Mouse (Mus musculus): ENCODE measurements around the gene Trpm7. TPM values are rescaled to one million over a fixed set of nuclear protein-coding genes. Genes with fewer than 3 reads are reported as not detected.

The Trpm7 gene
- polyA plus RNA-seq, 1 experiment from 2014 or later, result 54.4 TPM

DNA sequence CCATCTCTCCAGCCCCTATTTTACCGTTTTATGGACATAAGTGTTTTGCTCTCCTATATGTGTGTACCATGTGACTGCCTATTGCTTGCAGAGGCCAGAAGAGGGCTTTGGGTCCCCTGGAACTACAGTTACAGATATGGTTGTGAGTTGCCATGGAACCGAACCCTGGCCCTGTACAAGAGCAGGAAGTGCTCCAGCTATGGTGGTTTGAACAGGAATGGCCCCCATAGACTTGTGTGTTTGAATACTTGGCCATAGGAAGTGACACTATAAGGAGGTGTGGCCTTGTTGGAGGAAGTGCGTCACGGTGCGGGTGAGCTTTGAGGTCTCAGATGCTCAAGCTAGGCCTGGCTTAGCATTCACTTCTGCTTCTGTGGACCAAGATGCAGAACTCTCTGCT is 103.8 kb downstream of the Trpm7 start:
- no peak overlapping the region for H3K4me2 ChIP-seq (replicated peaks)
- no peaks in the 10 kb centered on the region for H3K27me3 ChIP-seq
- H3K4me3 ChIP-seq, result no peak overlapping the region
- no peaks in the 10 kb centered on the region for H3K36me3 ChIP-seq
- 86% methylated on average over 5 of the region's 5 CpGs for WGBS
- no peak overlapping the region for H3K27ac ChIP-seq
- H3K4me1 ChIP-seq, result 0 out of 2 replicates have a peak, but pooled peaks cover 3% of the 10 kb centered on the region
- no peaks in the 10 kb centered on the region for H3K9me3 ChIP-seq
- no peak overlapping the region for H3K9ac ChIP-seq
- no peak for ATAC-seq (ENCODE audit: insufficient number of reproducible peaks, insufficient read depth, low FRiP score, low TSS enrichment)

DNA sequence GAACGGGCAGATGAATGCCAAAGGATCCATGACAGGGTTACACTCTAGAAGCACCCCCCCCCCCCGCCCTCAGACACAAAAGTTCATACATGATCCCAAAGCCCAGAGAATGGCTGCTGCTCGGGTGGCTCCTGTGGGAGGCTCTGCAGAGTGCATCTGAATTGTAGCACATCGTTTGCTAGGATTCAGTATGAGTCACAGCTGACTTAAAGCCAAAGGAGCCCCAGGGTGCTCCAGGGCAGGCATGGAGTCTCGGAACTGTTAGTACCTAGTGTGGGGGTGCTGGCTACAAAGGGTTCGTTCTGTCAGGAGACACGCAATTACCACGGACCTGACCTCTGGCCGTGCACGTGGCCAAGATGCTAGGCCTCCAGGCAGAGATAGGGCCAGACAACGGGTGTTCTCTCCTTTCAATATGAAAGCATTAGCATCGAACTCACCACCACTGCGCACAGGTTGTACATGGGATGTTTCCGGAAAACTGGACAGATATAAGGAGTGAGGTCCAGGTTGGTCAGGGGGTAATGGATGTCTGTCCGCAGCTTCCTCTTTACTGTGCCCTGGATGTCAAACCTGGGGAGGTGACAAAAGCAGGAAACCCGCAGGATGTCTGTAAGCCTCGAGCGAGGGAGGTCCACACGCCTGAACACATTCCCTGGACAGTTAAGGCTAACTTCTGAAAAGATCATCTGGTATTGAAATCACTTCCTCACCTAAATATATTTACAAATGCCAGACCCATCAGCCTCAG is 106.4 kb downstream of the Trpm7 start:
- Histone ChIP-seq H3K4me1 (0 out of 2 replicates have a peak, but pooled peaks cover 3% of the 10 kb centered on the region), H3K4me3 (no peak overlapping the region), H3K27ac (no peak overlapping the region), H3K9ac (no peak overlapping the region), H3K36me3 (0 out of 2 replicates have a peak, but pooled peaks cover under 1% of the 10 kb centered on the region), H3K9me3 (no peaks in the 10 kb centered on the region), H3K4me2 (replicated peaks) (no peak overlapping the region), H3K27me3 (no peaks in the 10 kb centered on the region)
- WGBS, result 70% methylated on average over 19 of the region's 19 CpGs
- ATAC-seq (ENCODE audit: insufficient number of reproducible peaks, insufficient read depth, low FRiP score, low TSS enrichment), result no peak

DNA sequence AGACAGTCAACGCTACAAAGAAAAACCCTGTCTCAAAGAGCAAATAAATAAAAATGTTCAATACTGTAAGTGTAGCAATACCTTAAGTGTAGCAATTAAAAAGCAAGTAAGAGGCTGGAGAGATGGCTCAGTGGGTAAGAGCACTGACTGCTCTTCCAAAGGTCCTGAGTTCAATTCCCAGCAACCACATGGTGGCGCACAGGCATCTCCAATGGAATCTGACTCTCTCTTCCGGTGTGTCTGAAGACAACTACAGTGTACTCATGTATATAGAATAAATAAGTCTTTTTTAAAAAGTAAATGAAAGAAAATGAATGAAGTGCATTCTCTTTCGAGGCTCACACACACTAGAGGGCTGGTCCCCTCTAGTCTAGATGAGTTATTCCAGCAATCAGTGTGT is 107.8 kb downstream of the Trpm7 start:
- Histone ChIP-seq H3K4me3 (no peak overlapping the region), H3K27ac (no peak overlapping the region), H3K9me3 (no peaks in the 10 kb centered on the region), H3K4me2 (replicated peaks) (no peak overlapping the region), H3K36me3 (0 out of 2 replicates have a peak, but pooled peaks cover 3% of the 10 kb centered on the region), H3K27me3 (no peaks in the 10 kb centered on the region), H3K9ac (no peak overlapping the region), H3K4me1 (0 out of 2 replicates have a peak, but pooled peaks cover 3% of the 10 kb centered on the region)
- 80% methylated on average over 4 of the region's 4 CpGs for WGBS
- no peak for ATAC-seq (ENCODE audit: insufficient number of reproducible peaks, insufficient read depth, low FRiP score, low TSS enrichment)

DNA sequence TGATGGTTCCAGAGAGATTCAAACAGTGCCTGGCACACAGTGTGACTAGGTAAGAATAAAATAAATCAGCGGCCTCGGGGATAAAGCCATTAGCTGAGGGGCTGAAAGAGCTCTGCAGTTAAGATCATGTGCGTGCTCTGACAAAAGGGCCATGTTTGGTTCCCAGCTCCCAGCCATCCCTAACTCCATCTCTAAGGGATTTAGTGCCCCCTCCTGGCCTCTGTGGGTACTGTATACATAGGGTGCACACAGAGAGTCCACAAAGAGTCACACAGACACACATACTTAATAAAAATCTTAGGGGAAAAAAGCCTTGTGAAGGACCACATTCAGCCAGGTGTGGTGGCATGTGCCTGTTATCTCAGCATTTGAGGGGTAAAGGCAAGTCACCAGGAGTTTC is 108.4 kb downstream of the Trpm7 start:
- no peak overlapping the region for H3K4me3 ChIP-seq
- no peaks in the 10 kb centered on the region for H3K27me3 ChIP-seq
- no peaks in the 10 kb centered on the region for H3K9me3 ChIP-seq
- peaks cover 7% of the 10 kb centered on the region for H3K36me3 ChIP-seq
- 0 out of 2 replicates have a peak, but pooled peaks cover 3% of the 10 kb centered on the region for H3K4me1 ChIP-seq
- no peak for ATAC-seq (ENCODE audit: insufficient number of reproducible peaks, insufficient read depth, low FRiP score, low TSS enrichment)
- WGBS, result 98% methylated on average over 3 of the region's 3 CpGs
- H3K27ac ChIP-seq, result no peak overlapping the region
- no peak overlapping the region for H3K4me2 ChIP-seq (replicated peaks)
- H3K9ac ChIP-seq, result no peak overlapping the region

DNA sequence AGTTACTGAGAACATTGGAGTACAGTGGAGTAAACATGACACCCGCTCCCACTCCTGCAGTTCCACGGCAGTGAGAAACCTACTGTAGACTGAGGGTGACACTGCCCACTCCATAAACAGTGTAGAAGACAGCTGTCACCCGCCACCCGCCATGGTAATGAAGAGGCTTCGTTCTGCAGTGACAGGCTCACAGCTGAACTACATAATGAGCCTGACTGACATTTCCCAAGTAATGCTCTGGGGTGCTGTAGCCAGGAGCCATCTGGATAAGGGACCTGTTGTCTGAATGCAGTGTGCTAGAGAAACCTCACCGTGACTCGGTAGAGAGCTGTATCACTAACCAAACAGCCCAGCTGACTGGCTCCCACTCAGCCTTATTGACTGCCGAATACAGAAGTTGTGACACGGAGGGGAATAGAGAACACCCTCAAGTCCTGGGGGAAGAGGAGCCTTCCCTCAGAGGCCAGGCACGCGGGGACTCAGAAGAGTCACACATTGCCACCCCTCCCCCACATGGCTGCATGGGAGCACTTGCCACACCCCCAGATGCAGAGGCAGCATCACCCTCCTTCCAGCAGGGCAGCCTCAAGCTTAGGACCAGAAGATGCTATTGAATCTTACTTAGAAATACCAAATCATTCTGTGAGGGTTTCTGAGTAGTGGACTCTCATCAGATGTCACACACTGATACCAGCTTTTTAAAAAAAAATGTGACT is 110.0 kb downstream of the Trpm7 start:
- no peak overlapping the region for H3K4me3 ChIP-seq
- peaks cover 21% of the 10 kb centered on the region for H3K36me3 ChIP-seq
- 0 out of 2 replicates have a peak, but pooled peaks cover 3% of the 10 kb centered on the region for H3K4me1 ChIP-seq
- H3K9ac ChIP-seq, result no peak overlapping the region
- H3K9me3 ChIP-seq, result no peaks in the 10 kb centered on the region
- 49% methylated on average over 11 of the region's 11 CpGs for WGBS
- H3K4me2 ChIP-seq (replicated peaks), result no peak overlapping the region
- no peaks in the 10 kb centered on the region for H3K27me3 ChIP-seq
- peak; percentile 50; the same call in 1 of the 2 replicates for ATAC-seq (ENCODE audit: insufficient number of reproducible peaks, insufficient read depth, low FRiP score, low TSS enrichment)
- no peak overlapping the region for H3K27ac ChIP-seq

DNA sequence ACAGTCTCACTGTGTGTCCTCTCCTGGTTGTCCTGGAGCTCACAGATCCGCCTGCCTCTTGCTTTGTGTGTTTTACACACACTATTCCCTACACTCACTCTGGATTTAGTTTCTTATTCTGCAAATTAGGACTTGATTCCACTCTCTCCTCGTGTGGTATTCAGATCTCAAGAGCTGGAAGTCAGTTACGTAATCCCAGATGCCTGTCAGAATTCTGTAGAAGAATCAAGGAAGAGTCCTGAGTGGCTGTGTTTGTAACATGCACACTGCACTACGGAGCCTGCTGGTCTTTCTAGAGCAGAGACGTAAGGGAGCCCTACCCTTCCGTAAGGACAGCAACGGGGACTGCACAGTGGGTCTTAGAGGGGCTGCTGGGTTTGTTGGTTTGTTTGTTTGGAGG is 116.7 kb downstream of the Trpm7 start:
- Histone ChIP-seq H3K9me3 (no peaks in the 10 kb centered on the region), H3K4me3 (no peak overlapping the region), H3K27me3 (no peaks in the 10 kb centered on the region), H3K27ac (no peak overlapping the region), H3K9ac (no peak overlapping the region), H3K36me3 (peaks cover 74% of the 10 kb centered on the region), H3K4me2 (replicated peaks) (no peak overlapping the region), H3K4me1 (no peaks in the 10 kb centered on the region)
- 91% methylated on average over 7 of the region's 7 CpGs for WGBS
- no peak for ATAC-seq (ENCODE audit: insufficient number of reproducible peaks, insufficient read depth, low FRiP score, low TSS enrichment)

DNA sequence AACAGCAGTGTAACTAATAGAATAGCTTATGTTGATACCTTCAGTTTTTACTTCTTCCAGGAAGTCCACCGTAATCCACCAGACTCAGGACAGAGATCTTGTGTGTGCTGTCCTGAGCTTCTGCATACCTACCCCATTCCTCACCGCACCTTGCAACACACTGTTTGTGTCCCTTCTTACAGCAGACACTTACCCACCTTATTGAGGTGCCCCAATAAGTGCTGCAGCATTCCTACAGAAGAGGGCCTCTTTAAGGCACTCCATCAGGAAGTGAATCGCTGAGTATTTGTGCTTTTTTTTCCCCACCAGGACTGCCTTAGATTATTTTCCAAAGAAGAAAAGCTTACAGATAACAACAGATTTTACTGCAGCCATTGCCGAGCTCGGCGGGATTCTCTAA is 120.4 kb downstream of the Trpm7 start:
- Histone ChIP-seq H3K27me3 (no peaks in the 10 kb centered on the region), H3K4me3 (no peak overlapping the region), H3K9me3 (no peaks in the 10 kb centered on the region), H3K4me1 (no peaks in the 10 kb centered on the region), H3K36me3 (peaks cover 83% of the 10 kb centered on the region), H3K9ac (no peak overlapping the region), H3K27ac (no peak overlapping the region), H3K4me2 (replicated peaks) (no peak overlapping the region)
- WGBS, result 97% methylated on average over 6 of the region's 6 CpGs
- ATAC-seq (ENCODE audit: insufficient number of reproducible peaks, insufficient read depth, low FRiP score, low TSS enrichment), result no peak

DNA sequence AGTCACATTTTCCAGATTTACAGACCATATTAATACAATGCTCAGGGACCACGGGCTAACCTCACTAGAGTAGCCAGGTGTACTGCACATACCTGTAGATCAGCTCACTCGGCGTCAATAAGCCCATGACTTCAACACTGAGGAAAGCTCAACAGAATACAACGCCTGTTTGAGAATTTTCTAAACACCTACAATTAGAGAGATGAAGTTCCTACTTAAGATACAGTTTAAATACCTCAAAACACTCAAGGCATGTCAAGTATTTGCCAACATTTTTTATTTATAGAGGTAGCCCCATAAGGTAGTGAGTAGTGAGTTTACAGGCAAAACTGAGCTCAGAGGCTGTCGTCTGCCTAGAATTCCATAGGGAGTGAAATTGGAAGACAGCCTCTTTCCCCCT is 132.6 kb downstream of the Trpm7 start:
- WGBS, result 82% methylated on average over 5 of the region's 5 CpGs
- Histone ChIP-seq H3K9ac (no peak overlapping the region), H3K4me2 (replicated peaks) (no peak overlapping the region), H3K4me1 (no peaks in the 10 kb centered on the region), H3K9me3 (no peaks in the 10 kb centered on the region), H3K27ac (no peak overlapping the region), H3K27me3 (no peaks in the 10 kb centered on the region), H3K36me3 (peaks cover 57% of the 10 kb centered on the region), H3K4me3 (no peak overlapping the region)
- ATAC-seq (ENCODE audit: insufficient number of reproducible peaks, insufficient read depth, low FRiP score, low TSS enrichment), result no peak

Small RNA genes within 50 kb of the gene (microRNA-seq; reads per million reads assigned to microRNA genes)
- 0.54 reads per million for gene Mir3473g

Other genes starting within 250 kb of the Trpm7 start
- gene Gabpb1, start 199.9 kb downstream of the Trpm7 start, polyA plus RNA-seq (2016; fragmentation: Nextera tagmentation; extraction: Ambion mirVana), result 66.4 and 71.6 TPM in 2 replicates
- gene Usp8, start 168.9 kb downstream of the Trpm7 start, polyA plus RNA-seq (2016; fragmentation: Nextera tagmentation; extraction: Ambion mirVana), result 38.7 and 43.7 TPM in 2 replicates
- gene Usp50, start 92.8 kb downstream of the Trpm7 start, polyA plus RNA-seq (2016; fragmentation: Nextera tagmentation; extraction: Ambion mirVana), result 3.2 and 3.3 TPM in 2 replicates
- gene Sppl2a, start 57.0 kb upstream of the Trpm7 start, polyA plus RNA-seq (2016; fragmentation: Nextera tagmentation; extraction: Ambion mirVana), result 41.4 and 47.1 TPM in 2 replicates
- gene Ap4e1, start 132.5 kb upstream of the Trpm7 start, polyA plus RNA-seq (2016; fragmentation: Nextera tagmentation; extraction: Ambion mirVana), result 13.4 and 13.7 TPM in 2 replicates
- 42.0 and 44.0 TPM in 2 replicates for gene Blvra, start 194.4 kb upstream of the Trpm7 start, polyA plus RNA-seq (2016; fragmentation: Nextera tagmentation; extraction: Ambion mirVana)

Data from embryonic facial prominence, embryonic 12.5 days (tissue).